Mouse (Mus musculus): ENCODE results near the gene Slc9a2.
"Not testable (repeated sequence)": the region's sequence is repeated elsewhere in the genome, so short reads cannot be mapped to it uniquely, and the experiment has no call there.

- not testable (repeated sequence) for TF ChIP-seq CTCF (IDR thresholded peaks at IDR 0.05; ENCODE audit: control insufficient read depth, insufficient read depth, insufficient read length); MYOG (IDR thresholded peaks at IDR 0.05; ENCODE audit: control insufficient read depth, extremely low read depth, insufficient read length); MYOD1 (IDR thresholded peaks at IDR 0.05; ENCODE audit: control insufficient read depth, insufficient read length, low read depth); CEBPB (IDR thresholded peaks at IDR 0.05; ENCODE audit: low read depth); MAX (IDR thresholded peaks at IDR 0.05); USF1 (IDR thresholded peaks at IDR 0.05; ENCODE audit: low read depth)
These were observed 57.9 kb downstream of the Slc9a2 start for GRCm38 (mm10) chr1:40738246-40738645.

Data from C2C12 (cell line).